Mouse (Mus musculus) thymus, postnatal 0 days (tissue): ENCODE results near the gene Ifitm1. TPM values are rescaled to one million over a fixed set of nuclear protein-coding genes. Genes with fewer than 3 reads are reported as not detected.
"Not testable (repeated sequence)": the region's sequence is repeated elsewhere in the genome, so short reads cannot be mapped to it uniquely, and the experiment has no call there.

ENCODE experiments used
- DNase-seq: peaks from one replicate; pipeline ENCODE4 v3.0.0-alpha.2; 2015; ENCODE audit warnings: low spot score
- polyA plus RNA-seq: library from polyadenylated mRNA; unstranded; fragments of >200 nt; fragmentation: Nextera tagmentation; extraction: Ambion mirVana; gene quantifications from 2 replicates; pipeline ENCODE4 v1.2.1, GENCODE M21; 2015

Ifitm1 gene
- polyA plus RNA-seq, 1 experiment from 2014 or later = 109 TPM

DNA sequence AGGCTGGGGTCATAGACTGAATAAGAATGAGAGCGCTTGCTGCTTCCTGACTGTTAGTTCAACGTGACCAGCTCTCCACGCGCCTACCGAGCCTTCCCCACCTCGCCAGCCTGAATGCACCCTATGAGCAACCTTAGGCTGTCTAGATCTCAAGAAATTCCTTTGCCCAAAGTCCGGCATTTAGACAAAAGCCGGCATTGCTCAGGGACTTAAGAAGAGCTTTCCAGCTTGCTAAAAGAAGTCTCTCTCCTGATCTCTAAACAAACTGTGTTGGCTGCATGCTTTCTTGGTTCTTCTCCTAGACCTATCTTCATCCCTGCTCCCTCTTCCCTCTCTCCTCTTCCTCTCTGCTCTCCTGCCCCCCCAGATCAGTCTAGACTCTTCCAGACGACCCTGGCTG, 7.9 kb downstream of the Ifitm1 start:
- no peak for DNase-seq

DNA sequence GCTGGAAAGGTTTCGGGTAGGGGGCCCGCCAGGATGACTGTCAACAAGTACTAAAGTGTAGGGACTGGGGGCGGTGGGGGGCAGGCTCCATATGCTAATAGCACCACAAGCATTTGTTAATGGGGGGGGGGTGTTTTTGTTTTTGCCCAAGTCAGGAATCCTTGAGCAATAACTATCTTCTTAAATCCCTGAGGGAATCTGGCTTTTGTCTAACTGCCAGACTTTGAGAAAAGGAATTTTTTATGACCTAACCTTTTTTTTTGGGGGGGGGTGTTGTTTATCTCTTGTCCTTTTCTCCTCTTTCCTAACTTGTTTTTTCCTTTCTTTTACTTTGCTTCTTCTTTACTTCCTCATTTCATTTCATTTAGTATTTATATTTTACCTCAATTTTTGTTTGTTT, 8.4 kb downstream of the Ifitm1 start:
- DNase-seq = no peak

- DNase-seq = not testable (repeated sequence)
Observed at GRCm38 (mm10) chr7:140976720-140977119, 9.7 kb downstream of the Ifitm1 start.

DNA sequence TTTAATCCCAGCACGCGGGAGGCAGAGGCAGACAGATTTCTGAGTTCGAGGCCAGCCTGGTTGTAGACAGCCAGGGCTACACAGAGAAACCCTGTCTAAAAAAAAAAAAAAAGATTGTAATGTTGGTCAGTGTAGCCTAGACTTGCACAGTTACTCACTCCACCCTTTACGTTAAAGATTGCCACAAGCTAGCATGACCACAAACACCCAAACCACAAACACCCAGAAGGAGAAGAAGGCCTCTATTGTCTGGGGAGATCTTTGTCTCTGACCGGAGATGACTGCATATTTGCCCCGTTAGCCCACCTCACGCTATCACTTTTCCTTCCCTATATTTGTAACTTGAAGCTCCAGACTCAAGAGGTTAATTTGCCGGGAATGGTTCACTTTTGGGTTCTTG, 14.7 kb downstream of the Ifitm1 start:
- no peak for DNase-seq

- DNase-seq = peak; percentile 18
Observed at GRCm38 (mm10) chr7:140982971-140983370, 15.9 kb downstream of the Ifitm1 start.

- DNase-seq = no peak
Observed at GRCm38 (mm10) chr7:140987182-140988138, 20.4 kb downstream of the Ifitm1 start.

DNA sequence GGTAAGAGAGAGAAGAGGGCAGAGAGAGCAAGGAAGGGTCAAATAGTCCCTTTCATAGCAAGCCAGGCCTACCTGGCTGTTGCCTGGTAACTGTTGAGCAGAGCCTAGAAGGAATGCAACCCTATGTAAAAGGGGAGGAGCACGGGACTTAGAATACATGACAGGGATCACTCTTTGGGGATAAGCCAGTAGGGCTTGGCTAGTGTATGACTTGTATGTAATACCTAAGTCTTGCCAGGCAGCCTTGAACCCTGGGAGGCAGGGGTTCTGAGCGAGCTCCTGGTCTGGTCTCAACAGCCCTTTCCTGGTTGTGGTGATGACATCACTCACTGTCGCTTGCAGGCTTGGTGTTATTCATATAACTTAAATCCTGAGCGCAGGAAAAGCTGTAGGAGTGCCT, 22.0 kb downstream of the Ifitm1 start:
- no peak for DNase-seq

GRCm38 (mm10) chr7:140990185-140990584, 23.2 kb downstream of the Ifitm1 start:
- DNase-seq = no peak

DNA sequence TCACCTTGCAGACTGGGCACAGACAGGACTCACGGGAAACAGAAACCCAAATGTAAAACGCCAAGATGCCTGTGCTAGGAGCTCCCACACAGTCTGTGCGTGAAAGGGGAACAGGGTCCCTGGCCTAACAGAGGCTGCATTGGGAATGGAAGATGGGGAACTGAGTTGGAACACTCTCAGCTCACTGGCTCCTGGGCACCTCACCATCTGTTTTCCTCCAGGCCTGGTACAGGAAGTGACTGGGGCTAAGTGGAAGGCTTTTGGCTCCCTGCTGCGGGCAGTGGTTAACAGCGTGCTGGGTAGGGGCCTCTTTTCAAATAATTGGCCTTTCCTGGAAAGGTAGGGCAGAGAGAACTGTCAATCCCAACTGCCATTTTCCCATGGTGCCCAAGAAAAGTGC, 23.6 kb downstream of the Ifitm1 start:
- DNase-seq = no peak

DNA sequence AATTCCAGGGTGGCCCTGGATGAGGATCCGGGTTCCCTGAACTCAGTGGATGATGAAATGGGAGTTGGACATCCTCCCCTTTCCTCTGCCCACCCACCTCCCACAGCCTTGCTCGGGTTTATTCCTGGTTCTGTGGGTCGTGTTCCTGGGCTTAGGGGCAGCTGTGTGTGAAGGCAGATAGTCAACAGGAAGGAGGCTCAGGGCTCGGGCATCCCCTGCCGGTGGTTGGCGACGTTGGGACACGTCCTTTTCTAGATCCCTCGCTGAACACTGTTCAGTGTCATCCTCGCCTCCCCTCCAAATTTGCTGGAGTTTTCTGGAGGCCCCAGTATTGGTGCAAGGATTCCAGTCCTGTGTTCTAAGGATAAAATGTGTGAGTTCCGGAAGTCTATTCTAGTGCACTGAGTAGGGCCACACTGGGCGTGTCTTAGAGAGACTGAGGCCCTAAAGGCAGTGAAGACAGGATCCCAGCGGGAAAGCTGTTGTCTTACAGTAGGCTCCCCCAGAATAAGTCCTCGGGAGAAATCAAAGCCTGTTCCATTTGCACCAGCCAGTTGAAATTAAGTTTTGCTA, 24.2 kb downstream of the Ifitm1 start:
- no peak for DNase-seq

GRCm38 (mm10) chr7:140997817-140998216, 30.8 kb downstream of the Ifitm1 start:
- no peak for DNase-seq

- peak; percentile 38 for DNase-seq
Observed at GRCm38 (mm10) chr7:140998853-140999700, 32.1 kb downstream of the Ifitm1 start.

GRCm38 (mm10) chr7:141000881-141001708, 34.1 kb downstream of the Ifitm1 start:
- DNase-seq = no peak

GRCm38 (mm10) chr7:141003248-141004010, 36.4 kb downstream of the Ifitm1 start:
- no peak for DNase-seq

DNA sequence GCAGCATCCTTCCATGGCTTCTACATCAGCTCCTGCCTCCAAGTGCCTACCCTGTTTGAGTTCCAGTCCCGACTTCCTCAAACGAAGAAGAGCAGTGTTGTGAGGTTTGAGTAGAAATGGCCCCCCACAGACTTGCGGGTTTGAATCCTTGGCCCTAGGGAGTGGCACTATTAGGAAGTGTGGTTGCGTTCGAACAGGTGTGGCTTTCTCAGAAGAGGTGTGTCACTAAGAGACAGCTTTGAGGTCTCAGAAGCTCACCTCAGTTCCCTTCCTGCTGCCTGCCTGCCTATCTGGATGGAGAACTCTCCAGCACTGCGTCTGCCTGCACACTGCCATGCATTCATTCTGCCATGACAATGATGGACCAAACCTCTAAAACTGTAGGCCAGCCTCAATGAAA, 39.4 kb downstream of the Ifitm1 start:
- no peak for DNase-seq

GRCm38 (mm10) chr7:141006914-141007313, 39.9 kb downstream of the Ifitm1 start:
- no peak for DNase-seq

DNA sequence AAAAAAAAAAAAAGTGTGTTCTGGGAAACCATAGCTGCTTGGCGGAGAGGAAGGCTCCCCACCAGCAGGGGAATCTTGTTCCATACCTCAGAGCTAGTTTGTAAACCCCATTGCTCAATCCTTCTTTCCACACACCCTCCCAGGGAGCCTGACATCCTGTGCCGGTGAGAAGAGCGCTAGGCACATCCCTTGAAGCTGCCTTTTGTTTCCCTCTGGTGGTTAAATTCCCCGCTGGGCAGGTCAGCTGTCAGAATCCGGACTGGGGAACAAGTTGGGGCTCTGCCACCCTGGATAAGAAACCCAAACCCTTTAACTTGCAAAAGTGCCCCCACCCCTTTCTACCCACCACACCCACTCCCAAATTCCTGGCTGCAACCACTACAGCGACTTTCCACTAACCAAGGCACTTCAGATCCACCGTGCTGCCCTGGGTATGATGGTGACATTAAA, 41.3 kb downstream of the Ifitm1 start:
- DNase-seq = no peak

- DNase-seq = peak; percentile 77
Observed at GRCm38 (mm10) chr7:141008938-141009660, 42.1 kb downstream of the Ifitm1 start.

DNA sequence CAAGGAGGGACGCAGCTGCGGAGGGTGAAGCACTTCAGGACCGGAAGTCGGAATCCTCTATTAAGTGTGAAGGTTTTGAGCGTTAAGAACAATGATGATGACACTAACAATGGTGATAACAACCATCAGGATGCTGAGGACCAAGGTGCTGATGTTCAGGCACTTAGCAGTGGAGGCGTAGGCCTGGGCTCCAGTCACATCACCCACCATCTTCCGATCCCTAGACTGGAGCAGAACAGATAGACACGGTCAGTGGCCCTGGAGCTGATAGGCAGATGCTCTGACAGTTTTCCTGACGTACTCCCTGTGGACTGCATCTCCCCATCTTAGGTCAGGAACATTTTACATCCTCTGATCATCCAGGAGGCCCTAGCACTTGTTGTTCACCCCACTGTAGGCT, 42.6 kb downstream of the Ifitm1 start:
- no peak for DNase-seq
